Mouse (Mus musculus): ENCODE data around the gene 1700025G04Rik.

The 1700025G04Rik gene

GRCm38 (mm10) chr1:151963248-151963647 lies 126.7 kb downstream of the 1700025G04Rik start:
- DNase-seq (ENCODE audit: low read depth, low spot score): no peak

- no peak for DNase-seq (ENCODE audit: low read depth, low spot score)
These were observed 127.8 kb downstream of the 1700025G04Rik start for GRCm38 (mm10) chr1:151962078-151962477.

GRCm38 (mm10) chr1:151961204-151961603 lies 128.7 kb downstream of the 1700025G04Rik start:
- no peak for DNase-seq (ENCODE audit: low read depth, low spot score)

- no peak for DNase-seq (ENCODE audit: low read depth, low spot score)
These were observed 130.9 kb downstream of the 1700025G04Rik start for GRCm38 (mm10) chr1:151959010-151959409.

GRCm38 (mm10) chr1:151958442-151958841 lies 131.5 kb downstream of the 1700025G04Rik start:
- DNase-seq (ENCODE audit: low read depth, low spot score): no peak

- no peak for DNase-seq (ENCODE audit: low read depth, low spot score)
These were observed 132.3 kb downstream of the 1700025G04Rik start for GRCm38 (mm10) chr1:151957669-151958068.

- no peak for DNase-seq (ENCODE audit: low read depth, low spot score)
These were observed 134.1 kb downstream of the 1700025G04Rik start for GRCm38 (mm10) chr1:151955866-151956265.

GRCm38 (mm10) chr1:151953563-151953962 lies 136.4 kb downstream of the 1700025G04Rik start:
- no peak for DNase-seq (ENCODE audit: low read depth, low spot score)

- DNase-seq (ENCODE audit: low read depth, low spot score): no peak
These were observed 141.9 kb downstream of the 1700025G04Rik start for GRCm38 (mm10) chr1:151948065-151948464.

GRCm38 (mm10) chr1:151947571-151947970 lies 142.4 kb downstream of the 1700025G04Rik start:
- no peak for DNase-seq (ENCODE audit: low read depth, low spot score)

GRCm38 (mm10) chr1:151944457-151945223 lies 145.3 kb downstream of the 1700025G04Rik start:
- no peak for DNase-seq (ENCODE audit: low read depth, low spot score)

- no peak for DNase-seq (ENCODE audit: low read depth, low spot score)
These were observed 146.2 kb downstream of the 1700025G04Rik start for GRCm38 (mm10) chr1:151943681-151944237.

- no peak for DNase-seq (ENCODE audit: low read depth, low spot score)
These were observed 146.8 kb downstream of the 1700025G04Rik start for GRCm38 (mm10) chr1:151942972-151943654.

GRCm38 (mm10) chr1:151939987-151940386 lies 149.9 kb downstream of the 1700025G04Rik start:
- DNase-seq (ENCODE audit: low read depth, low spot score): no peak

GRCm38 (mm10) chr1:151939510-151939909 lies 150.4 kb downstream of the 1700025G04Rik start:
- no peak for DNase-seq (ENCODE audit: low read depth, low spot score)

GRCm38 (mm10) chr1:151933605-151934004 lies 156.3 kb downstream of the 1700025G04Rik start:
- no peak for DNase-seq (ENCODE audit: low read depth, low spot score)

GRCm38 (mm10) chr1:151926826-151927225 lies 163.1 kb downstream of the 1700025G04Rik start:
- DNase-seq (ENCODE audit: low read depth, low spot score): no peak

GRCm38 (mm10) chr1:151926141-151926540 lies 163.8 kb downstream of the 1700025G04Rik start:
- DNase-seq (ENCODE audit: low read depth, low spot score): no peak

GRCm38 (mm10) chr1:151925738-151926137 lies 164.2 kb downstream of the 1700025G04Rik start:
- DNase-seq (ENCODE audit: low read depth, low spot score): no peak

- DNase-seq (ENCODE audit: low read depth, low spot score): no peak
These were observed 171.0 kb downstream of the 1700025G04Rik start for GRCm38 (mm10) chr1:151918806-151919357.

- no peak for DNase-seq (ENCODE audit: low read depth, low spot score)
These were observed 172.2 kb downstream of the 1700025G04Rik start for GRCm38 (mm10) chr1:151917736-151918135.

GRCm38 (mm10) chr1:151914494-151914893 lies 175.4 kb downstream of the 1700025G04Rik start:
- no peak for DNase-seq (ENCODE audit: low read depth, low spot score)

All from ZHBTc4 (cell line).